Mouse (Mus musculus) hindlimb bud, embryonic 11.5 days (tissue): ENCODE results near the gene 2900026A02Rik.

Experiments used
- DNase-seq: peaks from one replicate; pipeline ENCODE4 v3.0.0-alpha.2; 2012; ENCODE audit warnings: low read depth, low spot score; ENCODE audit errors: extremely low spot score

2900026A02Rik gene

DNA sequence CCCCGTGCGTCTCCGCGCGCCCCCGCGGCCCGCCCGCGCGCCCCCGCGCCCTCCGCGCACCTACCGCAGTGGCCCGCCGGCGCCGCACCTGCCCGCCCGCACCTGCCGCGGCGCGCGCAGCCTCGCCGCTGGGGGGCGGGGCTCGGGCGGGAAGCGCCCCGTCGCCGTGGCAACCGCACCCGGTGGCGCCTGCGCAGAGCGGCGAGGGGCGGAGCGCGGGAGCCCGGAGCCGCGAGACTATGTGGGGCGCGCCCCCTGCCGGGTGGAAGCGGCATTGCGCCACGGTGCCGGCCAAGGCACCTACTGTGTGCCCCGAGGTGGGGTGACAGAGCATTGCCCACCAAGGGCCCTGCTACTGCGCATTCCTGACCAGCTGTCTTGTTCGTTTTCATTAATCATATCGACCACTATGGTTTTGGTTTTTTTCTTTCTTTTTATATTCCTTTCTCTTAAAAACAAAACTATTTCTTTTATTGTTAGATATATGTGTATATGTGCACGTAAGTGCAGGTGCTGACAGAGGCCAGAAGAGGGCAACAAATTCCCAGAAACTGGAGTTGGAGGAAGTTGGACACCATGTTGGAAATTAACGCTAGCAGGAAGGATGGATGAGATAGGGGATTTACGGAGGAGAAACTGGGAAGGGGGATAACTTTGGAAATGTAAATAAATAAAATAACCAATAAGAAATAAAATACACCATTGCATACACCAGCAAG, at the start of gene 2900026A02Rik:
2900026A02Rik (minus strand) TSS at position 90 of the 719 bp plus-strand sequence.
- DNase-seq: no peak

DNA sequence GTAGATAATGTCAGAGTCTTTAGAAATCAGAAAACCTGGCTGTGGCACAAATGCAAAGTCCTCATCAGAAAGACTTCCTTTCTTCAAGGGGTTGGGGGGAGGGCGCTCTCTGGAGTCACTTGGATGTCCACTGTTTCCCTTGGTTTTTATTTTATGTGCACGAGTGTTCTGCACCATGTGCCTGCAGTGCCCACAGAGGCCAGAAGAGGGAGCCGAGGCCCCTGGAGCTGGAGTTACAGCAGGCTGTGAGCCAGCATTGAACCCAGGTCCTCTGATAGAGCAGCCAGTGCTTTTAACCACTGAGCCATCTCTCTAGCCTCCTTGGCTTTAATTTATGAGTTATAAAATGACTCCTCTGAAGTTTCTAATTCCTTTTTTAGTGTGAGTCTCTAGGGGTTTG, 49.0 kb upstream of the 2900026A02Rik start:
- no peak for DNase-seq

DNA sequence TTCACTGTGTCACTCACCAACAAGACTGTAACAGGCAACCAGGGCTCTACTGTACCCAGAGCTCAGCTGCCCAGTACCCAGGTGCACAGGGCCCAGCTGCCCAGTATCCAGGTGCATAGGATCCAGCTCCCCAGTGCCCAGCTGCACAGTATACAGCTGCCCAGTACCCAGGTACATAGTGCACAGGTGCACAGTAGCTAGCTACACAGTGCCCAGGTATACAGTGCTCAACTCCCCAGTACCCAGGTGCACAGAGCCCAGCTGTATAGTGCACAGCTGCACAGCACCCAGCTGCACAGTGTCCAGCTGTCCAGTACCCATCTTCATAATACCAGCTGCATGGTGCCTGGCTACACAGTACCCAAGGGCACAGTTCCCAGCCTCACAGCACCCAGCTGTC, 47.2 kb upstream of the 2900026A02Rik start:
- DNase-seq: no peak

DNA sequence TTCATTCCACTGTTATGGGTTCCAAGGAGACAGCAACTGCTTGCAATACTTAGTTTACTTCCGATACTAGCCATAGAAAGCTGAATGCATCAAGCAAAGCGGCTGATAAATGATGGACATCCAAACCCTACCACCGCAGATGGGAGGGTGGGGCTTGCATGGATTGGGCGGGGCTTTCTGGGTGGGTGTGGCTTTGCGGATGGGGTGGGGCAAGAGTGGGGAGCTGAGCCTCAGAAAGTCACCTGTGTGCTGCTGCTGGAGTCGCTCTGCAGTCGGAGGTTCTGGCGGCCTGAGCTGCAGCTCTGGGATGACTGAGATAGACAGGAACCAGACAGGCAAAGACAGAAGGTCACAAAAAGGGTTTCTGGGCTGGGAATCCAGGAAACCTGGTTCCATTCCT, 44.6 kb upstream of the 2900026A02Rik start:
- DNase-seq: no peak

DNA sequence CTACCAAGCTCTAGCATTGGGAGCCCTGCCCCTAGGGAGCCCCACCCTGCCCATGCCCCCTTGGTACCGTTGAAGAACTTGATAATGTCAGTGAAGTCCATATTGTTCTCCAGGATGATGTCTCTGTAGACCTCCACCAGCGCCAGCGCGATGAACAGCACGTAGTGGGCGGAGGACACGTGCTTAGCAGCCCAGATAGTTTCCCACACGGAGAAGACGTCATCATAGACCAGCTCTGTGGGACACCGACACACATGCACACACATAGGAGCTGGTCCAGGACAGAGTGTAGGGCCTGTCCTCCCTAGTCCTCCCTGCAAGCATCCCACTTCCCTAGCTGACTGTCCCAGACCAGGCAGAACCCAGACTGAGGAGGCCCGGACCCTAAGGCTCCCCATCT, 29.8 kb upstream of the 2900026A02Rik start:
- DNase-seq: no peak

DNA sequence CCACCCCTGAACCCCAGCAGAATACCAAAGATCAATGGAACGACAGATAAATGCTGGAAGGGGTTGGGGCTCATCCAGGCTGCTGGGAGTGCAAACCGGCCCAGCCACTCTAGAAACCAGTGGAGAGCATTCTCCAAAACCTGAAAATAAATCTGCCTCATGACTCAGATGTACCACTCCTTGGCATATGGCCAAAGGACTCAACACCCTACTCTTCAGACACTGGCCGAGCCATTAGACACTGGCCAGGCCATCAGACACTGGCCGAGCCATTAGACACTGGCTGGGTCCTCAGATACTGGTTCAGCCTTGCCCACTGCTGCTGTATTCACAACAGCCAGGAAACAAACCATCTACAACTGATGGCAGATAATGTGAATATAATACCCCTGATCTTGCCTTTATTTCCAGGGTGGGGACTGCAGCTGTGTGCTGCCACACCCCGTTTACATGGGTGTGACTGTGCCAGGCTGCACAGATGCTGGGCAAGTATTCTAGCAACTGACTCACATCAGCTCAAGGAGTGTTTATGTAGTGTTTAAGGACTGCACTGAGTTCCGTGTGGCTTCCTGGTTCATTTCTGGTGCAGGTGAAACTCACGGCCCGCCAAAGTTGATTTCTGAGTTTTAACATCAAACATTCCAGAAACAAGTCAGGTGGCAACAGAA, 28.4 kb upstream of the 2900026A02Rik start:
- no peak for DNase-seq

DNA sequence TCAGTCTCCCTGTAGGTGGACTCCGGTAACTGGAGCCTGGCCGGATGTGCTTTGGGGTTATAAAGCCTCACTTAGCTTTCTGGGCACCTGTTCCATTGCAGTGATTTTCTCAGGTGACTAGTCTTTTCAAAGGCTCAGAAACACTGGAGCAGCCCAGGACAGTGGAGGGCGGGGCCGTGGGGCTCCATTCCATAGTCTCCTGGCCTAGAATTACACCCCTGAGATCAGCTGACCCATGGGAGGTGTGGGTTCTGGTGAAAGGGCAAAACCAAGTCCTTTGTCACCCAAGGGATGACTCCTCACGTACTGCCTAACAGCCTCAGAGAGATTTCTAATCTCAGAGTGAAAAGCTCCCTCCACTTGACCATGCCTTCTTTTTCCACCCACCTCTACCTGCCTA, 9.2 kb upstream of the 2900026A02Rik start:
- no peak for DNase-seq

DNA sequence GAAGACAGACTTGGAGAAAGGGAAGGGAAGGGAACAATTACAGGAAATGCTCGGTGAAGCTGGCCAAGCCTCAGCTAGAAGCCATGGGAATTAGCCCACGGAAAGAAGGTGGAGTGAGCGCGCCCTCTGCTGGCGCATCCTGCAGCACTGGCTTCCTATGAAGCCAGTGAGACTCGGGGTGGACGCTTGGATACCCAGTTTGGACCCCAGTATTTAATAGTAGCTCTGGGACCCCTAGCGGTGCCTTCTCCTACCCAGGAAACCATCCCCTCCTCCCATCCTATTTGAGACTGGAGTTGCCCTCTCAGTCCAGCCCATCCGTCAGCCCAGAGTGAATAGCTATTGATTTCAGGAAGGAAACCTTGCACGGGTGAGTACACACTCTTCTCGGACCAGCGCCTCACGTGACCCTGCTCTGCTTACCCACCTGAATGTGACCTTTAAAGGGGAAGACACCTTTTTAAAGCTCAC, 5.6 kb upstream of the 2900026A02Rik start, which contains the start of gene Tmem211:
Tmem211 (plus strand) TSS at position 278 of the 471 bp plus-strand sequence.
- DNase-seq: peak; percentile 81

DNA sequence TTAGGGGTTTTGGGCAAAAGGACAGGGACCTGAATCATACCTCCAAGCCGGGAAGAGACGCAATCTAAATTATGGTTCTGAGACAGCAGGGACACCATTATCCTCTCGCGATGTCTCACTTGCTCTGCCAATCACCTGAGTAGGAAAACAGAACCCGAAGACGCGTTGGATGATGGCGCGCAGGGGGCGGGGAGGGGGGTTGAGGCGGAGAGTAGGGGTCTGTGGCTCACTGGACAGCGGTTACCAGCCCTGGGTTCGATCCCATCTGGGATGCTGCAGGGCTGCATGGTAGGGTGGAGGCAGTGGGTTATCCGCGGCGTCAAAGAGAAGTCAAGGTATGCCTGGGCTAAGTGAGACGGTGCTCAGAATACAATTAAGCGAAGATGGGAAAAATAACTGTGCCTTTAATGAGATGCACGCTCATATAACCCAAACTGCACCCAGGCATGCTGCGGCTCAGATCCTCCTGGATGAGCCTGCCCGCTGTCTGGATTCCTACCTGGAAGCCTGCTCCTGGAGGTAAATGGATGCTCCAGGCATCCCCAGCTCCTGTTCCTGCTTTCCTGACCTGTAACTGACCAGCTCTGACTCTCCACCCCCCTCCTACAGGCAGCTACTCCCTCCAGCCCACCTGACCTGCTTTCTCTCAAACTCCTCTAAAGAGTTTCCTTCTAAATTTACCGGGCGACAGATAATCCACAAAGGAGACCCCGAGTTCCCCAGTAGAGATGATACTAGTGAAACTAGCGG, 4.8 kb upstream of the 2900026A02Rik start:
- DNase-seq: no peak

DNA sequence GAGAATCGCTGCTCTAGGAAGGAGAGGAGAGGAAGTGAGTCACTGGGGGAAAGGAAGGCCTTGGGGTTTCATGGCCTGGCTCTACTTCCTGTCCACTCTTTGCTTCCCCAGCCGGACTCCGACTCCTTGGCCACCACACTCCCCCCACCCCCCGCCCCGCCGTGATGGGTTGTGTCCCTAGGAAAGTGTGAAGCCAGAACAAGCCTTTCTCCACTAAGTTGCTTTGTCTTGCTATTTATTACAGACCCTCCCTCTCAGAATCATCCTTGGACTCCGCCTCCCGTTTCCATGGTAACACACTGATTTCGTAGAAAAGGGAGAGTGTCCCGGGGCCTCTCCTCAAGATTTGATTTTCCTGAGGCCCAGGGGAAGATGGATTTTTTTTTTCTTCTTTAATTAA, 4.2 kb upstream of the 2900026A02Rik start:
- no peak for DNase-seq

DNA sequence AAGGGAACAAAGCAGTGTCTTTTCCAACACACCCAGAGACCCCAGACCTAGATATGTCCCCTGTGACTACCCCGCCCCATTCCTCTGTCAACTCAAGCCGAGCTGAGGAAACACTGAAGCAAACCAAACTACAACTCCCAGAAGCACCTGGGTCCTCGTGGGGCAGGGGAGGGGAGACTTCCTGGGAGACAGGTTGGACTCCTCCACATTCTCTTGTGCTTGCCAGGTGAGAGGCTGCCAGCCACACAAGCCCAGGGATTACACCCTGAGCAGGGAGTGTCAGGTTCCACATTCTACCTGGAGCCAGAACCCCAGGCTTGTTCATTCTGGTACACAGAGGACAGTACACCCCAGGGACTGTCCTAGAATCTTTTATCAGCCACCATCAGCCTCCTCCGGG, 2.9 kb upstream of the 2900026A02Rik start:
- no peak for DNase-seq

DNA sequence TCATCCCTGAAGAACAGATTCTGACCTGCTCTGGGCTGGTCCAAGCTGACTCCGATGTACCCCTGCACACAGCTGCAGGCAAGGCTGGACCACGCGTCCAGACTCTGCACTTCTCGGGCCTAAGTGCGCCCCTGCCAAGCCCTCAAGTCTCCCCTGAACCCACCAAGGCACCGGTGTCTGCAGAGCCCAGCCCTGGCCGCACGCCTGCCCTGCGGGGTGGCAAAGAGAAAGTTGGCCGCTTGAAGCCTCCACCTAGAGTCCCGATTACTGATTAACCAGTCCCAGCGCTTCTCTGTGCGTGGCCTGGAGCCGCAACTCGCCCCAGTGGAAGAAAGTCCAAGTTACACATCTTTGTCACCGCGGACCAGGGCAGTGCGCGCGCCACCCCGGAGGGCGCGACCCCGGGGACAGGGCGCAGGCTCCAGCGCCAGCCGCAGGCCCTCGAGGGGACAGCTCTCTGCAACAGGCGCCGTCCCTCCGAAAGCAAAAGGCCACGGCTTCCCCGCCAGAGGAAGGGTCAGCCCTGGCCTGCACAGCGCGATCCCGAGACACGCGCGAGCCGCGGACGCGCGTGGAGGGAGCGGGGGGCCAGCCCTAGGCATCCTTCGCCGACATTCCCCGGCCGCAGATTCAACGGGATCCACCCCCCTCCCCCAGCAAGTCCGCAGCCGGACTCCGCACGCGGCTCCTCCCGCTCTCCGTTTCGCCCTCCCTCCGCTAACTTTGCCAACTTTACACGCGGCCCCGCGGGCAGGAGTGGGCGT, 471 bp downstream of the 2900026A02Rik start:
- DNase-seq: no peak

DNA sequence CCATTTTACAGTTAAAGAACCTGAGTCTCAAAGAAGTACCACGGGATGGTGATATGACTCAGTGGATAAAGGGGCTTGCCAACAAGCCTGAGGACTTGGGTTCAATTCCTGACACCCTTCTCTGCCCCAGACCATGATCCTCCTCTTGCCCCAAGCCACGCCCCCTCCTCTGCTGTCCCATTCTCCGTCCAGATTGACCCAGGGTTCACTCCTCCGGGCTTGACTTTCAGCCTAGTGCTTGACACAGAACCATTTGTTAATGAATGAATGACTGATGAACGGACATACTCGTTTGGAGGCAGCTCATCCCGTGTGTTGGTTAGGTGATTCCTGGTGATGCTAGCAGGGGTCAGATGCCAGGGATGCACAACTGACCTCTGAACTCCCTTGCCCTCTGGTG, 1.2 kb downstream of the 2900026A02Rik start:
- DNase-seq: no peak

DNA sequence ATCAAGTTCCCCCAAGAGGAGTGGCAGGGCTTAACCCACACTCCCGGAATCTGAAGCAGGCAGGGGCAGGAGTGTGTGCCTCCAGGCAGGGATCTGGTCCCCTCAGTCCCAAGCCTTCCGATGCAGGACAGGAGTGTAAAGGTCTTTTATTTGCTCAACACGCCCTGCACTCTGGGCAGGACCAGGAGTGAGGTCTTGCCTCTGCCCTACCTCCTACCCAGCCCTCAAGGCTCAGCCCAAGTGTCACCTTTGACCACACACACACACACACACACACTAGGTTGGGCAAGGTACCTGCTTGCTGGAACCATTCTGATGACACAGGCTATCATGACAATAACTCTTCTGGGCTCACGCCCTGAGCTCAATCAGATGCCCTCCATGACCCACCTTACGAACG, 1.6 kb downstream of the 2900026A02Rik start:
- no peak for DNase-seq

DNA sequence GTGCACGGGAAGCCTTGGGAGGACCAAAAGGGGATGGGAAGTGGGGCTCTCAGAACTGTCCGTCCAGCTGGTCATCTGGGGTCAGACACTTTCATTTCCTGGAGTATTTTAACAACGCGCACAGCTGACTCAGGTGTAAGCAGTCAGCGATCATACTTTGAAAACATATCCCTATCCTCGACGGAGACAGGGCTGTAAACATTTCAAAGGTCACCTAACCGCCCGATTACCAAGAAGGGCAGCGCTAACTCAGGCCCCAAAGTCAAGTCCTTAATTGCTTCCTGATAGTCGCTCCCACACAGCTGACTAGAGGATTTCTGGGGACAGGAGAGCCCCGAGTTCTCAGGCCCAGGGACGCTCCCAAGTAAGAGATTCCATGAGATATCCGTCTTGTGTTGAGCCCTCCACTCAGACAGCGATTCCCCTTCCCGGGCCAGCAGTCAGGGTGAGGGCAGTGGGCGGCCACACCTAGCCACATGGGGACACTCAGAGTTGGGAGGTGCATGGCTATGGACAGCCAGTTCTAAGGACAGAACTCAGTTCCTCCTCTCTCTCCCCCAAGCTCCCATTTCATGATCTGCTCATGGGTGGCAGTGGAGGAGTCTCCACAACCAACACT, 2.3 kb downstream of the 2900026A02Rik start:
- no peak for DNase-seq

DNA sequence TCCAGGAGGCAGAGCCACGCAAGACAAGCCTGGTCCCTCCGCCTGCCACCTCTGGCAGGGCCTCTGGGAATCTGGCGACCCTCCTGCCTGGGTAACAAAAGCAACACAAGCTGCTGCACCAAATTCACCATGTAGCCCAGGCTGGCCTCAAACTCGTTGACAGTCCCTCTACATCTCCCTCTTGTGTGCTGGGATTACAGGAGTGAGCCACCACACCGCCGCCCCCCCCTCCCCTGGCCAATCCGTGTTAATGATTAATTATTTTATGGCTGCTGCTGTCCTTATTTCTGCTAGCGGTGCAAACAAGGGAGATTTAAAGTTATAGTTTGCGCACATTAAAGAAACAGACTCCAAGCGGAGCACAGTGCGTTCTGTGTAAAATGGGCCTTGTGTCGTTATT, 4.0 kb downstream of the 2900026A02Rik start:
- no peak for DNase-seq

DNA sequence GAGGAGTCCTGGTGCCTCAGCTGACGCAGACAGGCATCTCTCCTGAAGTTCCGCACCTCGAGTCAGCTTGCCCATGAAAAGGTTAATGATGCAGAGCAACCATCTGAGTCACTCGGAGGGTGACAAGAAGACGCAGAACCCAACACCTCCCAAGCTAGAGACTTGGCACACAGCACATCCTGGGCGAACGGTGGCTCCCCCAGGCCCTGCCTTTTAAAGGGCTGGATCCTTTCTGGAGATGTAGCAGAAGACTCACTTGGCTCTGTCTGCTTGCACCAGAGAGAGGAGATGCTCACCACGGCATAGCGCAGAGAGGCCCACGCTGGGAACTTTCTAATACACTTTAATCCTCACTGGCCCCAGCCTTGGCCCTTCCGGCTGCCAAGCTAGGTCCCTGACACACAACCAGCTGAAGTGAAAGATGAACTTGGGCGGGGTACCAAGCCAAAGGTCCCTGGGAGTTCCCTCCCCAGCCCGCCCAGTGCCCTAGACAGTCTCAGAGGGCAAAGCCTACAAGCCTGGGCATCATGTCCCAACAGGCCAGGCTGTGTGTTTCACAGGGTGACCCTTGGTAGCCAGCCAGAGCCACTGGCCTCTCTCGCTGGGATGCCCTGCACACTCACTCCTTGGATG, 4.6 kb downstream of the 2900026A02Rik start:
- DNase-seq: no peak

DNA sequence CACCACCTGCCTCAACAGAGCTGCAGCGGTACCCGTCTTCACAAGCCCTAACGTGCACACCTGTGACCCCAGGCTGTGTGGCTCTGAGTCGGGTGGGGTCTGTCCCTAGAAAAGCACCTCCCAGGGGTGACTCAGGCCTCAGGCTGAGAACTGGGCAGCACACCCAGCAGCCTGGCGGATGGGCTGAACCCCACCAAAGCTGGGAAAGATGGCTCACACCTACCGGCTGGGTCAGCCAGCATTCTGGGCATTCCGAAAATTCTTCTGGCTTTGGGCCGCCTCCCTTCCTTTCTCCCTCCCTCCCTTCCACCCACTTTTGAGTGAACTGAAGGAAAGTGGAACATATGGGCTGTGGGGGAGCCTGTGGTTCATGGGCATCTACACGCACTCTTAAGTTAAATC, 5.4 kb downstream of the 2900026A02Rik start:
- no peak for DNase-seq

DNA sequence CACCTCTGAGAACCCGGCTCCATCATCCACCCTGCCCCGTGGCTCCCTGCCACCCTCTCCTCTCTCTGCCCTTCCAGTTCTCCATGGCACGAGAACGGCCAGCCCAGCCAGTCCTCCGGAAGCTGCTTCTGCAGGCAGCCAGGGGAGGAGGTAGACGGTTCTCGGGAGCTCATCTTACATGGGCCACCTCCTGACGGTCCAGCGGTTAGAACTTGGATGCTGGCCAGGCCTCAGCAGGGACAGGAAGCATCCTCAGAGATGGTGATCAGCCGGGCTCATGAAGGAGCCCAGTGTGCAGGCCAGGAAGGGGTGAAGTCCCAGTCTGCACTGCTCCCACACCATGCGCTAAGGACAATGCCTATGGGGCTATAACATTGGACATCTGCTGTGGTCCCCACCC, 6.6 kb downstream of the 2900026A02Rik start:
- no peak for DNase-seq

DNA sequence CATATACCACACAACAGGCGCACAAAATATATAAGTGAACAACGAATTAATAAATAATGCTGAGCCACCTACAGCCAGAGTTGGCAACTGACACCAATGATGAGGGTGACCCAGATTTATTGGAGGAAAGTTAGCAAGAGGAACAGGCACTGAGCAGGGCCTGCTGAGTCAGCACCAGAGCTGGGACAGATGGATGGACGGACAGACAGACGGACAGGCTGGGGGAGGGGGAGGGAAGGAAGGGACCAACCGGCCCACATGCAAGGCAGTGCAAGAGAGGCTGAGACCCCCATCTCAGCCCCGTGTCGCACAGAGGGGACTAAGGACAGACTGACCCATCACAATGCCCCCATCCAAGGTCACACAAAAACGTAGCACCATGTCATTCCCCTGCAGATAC, 7.0 kb downstream of the 2900026A02Rik start:
- no peak for DNase-seq
